Mouse (Mus musculus): Measurements from ENCODE around the gene Map3k13.

- no peak for TF ChIP-seq CTCF (IDR thresholded peaks at IDR 0.05; ENCODE audit: low read depth)
- no peak for TF ChIP-seq EP300 (optimal IDR thresholded peaks at IDR 0.05)
Observed at GRCm38 (mm10) chr16:21778293-21778866, 15.8 kb upstream of the Map3k13 start.
